Mouse (Mus musculus) testis, adult 2 months (tissue): ENCODE data around the gene Vps13a.

Source experiments
- CTCF ChIP-seq: fragments of 200-500 bp; IDR thresholded peaks from 2 replicates; pipeline ENCODE4 v1.5.1; 2012; ENCODE audit warnings: low read depth, mild to moderate bottlenecking, inconsistent platforms, low read length, moderate library complexity; ENCODE audit not compliant: control insufficient read depth, insufficient read depth, insufficient replicate concordance
- POLR2A ChIP-seq: fragments of 200-500 bp; IDR thresholded peaks from 2 replicates; pipeline ENCODE4 v1.6.1; 2012; ENCODE audit warnings: low read depth, mild to moderate bottlenecking, inconsistent platforms, low read length, moderate library complexity; ENCODE audit not compliant: control insufficient read depth

DNA sequence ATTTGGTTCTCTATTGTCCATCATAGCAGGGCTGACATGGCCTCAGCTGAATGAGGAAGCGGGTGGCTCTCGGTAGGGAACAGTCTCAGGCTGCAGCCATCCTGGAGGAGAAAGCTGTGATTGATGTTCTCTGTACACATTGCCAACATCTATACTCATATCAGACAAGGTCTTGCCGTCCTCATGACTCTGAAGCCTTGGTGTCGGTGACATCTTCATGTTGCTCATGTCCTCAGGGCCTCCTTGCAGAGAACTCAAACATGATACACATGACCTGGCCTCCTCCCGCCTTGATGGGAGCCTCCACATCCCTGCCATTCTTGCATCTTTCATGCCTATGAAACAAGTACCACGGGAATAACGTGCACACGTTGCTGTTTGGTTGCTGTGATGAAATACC lies 200.2 kb downstream of the Vps13a start:
- TF ChIP-seq POLR2A (no peak), CTCF (no peak)
